Mouse (Mus musculus): ENCODE data around the gene Rangrf. TPM values are rescaled to one million over a fixed set of nuclear protein-coding genes. Genes with fewer than 3 reads are reported as not detected.
A peak's percentile ranks its signal among the peaks of the same experiment; 100 is the strongest.
"Not testable (repeated sequence)": the region's sequence is repeated elsewhere in the genome, so short reads cannot be mapped to it uniquely, and the experiment has no call there.

The Rangrf gene
- total and polyA plus RNA-seq, 2 experiments from 2014 or later: 21.7 to 23.7 TPM

- peak overlapping the region; percentile 51 for H3K9ac ChIP-seq
- peak overlapping the region; percentile 51 for H3K4me2 ChIP-seq (ENCODE audit: low read depth)
- H3K4me1 ChIP-seq (ENCODE audit: insufficient read depth): no peaks in the 10 kb centered on the region
- ATAC-seq (peak; percentile 91), DNase-seq (peak; percentile 77)
- TF ChIP-seq CTCF (IDR thresholded peaks at IDR 0.05; ENCODE audit: low read depth): no peak
- H3K4me3 ChIP-seq (ENCODE audit: low read depth, low read length): peak overlapping the region; percentile 33
- H3K9me3 ChIP-seq (ENCODE audit: low read length): no peaks in the 10 kb centered on the region
- H3K27me3 ChIP-seq (ENCODE audit: insufficient read depth, low read length): no peaks in the 10 kb centered on the region
- 3% methylated on average over 12 of the region's 12 CpGs for WGBS
- H3K36me3 ChIP-seq (ENCODE audit: insufficient read depth): no peaks in the 10 kb centered on the region
- peak overlapping the region; percentile 74 for H3K27ac ChIP-seq (ENCODE audit: low read depth, low read length)
These were observed 27.4 kb downstream of the Rangrf start for GRCm38 (mm10) chr11:68947542-68947993.

- Histone ChIP-seq H3K9ac (peak overlapping the region; percentile 44), H3K4me3 (ENCODE audit: low read depth, low read length) (peak overlapping the region; percentile 33), H3K27ac (ENCODE audit: low read depth, low read length) (peak overlapping the region; percentile 62), H3K4me1 (ENCODE audit: insufficient read depth) (no peaks in the 10 kb centered on the region), H3K36me3 (ENCODE audit: insufficient read depth) (no peaks in the 10 kb centered on the region), H3K27me3 (ENCODE audit: insufficient read depth, low read length) (no peaks in the 10 kb centered on the region), H3K4me2 (ENCODE audit: low read depth) (peak overlapping the region; percentile 51), H3K9me3 (ENCODE audit: low read length) (no peaks in the 10 kb centered on the region)
- ATAC-seq (peak; percentile 53), DNase-seq (peak; percentile 10)
- TF ChIP-seq CTCF (IDR thresholded peaks at IDR 0.05; ENCODE audit: low read depth): no peak
- 10% methylated on average over 14 of the region's 16 CpGs for WGBS
These were observed 28.1 kb downstream of the Rangrf start for GRCm38 (mm10) chr11:68946806-68947440.

GRCm38 (mm10) chr11:68946001-68946400 is 29.0 kb downstream of the Rangrf start:
- H3K4me2 ChIP-seq (ENCODE audit: low read depth): peak overlapping the region; percentile 51; the same call in 1 of the 2 replicates
- TF ChIP-seq CTCF (IDR thresholded peaks at IDR 0.05; ENCODE audit: low read depth): no peak
- H3K27ac ChIP-seq (ENCODE audit: low read depth, low read length): no peak overlapping the region
- no peaks in the 10 kb centered on the region for H3K9me3 ChIP-seq (ENCODE audit: low read length)
- WGBS: 92% methylated on average over 4 of the region's 4 CpGs
- no peaks in the 10 kb centered on the region for H3K27me3 ChIP-seq (ENCODE audit: insufficient read depth, low read length)
- no peak overlapping the region for H3K9ac ChIP-seq
- H3K4me1 ChIP-seq (ENCODE audit: insufficient read depth): no peaks in the 10 kb centered on the region
- no peaks in the 10 kb centered on the region for H3K36me3 ChIP-seq (ENCODE audit: insufficient read depth)
- no peak overlapping the region for H3K4me3 ChIP-seq (ENCODE audit: low read depth, low read length)
- no peak for DNase-seq
- no peak for ATAC-seq

- H3K4me2 ChIP-seq (ENCODE audit: low read depth): no peak overlapping the region
- no peak overlapping the region for H3K27ac ChIP-seq (ENCODE audit: low read depth, low read length)
- TF ChIP-seq CTCF (IDR thresholded peaks at IDR 0.05; ENCODE audit: low read depth): no peak
- H3K4me1 ChIP-seq (ENCODE audit: insufficient read depth): no peaks in the 10 kb centered on the region
- H3K4me3 ChIP-seq (ENCODE audit: low read depth, low read length): no peak overlapping the region
- DNase-seq (no peak), ATAC-seq (no peak)
- no peaks in the 10 kb centered on the region for H3K9me3 ChIP-seq (ENCODE audit: low read length)
- 88% methylated on average over 2 of the region's 2 CpGs for WGBS
- no peaks in the 10 kb centered on the region for H3K27me3 ChIP-seq (ENCODE audit: insufficient read depth, low read length)
- H3K9ac ChIP-seq: no peak overlapping the region
- H3K36me3 ChIP-seq (ENCODE audit: insufficient read depth): no peaks in the 10 kb centered on the region
These were observed 29.7 kb downstream of the Rangrf start for GRCm38 (mm10) chr11:68945245-68945644.

- no peak for DNase-seq
- H3K27me3 ChIP-seq (ENCODE audit: insufficient read depth, low read length): no peaks in the 10 kb centered on the region
- no peak for TF ChIP-seq CTCF (IDR thresholded peaks at IDR 0.05; ENCODE audit: low read depth)
- H3K36me3 ChIP-seq (ENCODE audit: insufficient read depth): no peaks in the 10 kb centered on the region
- no peak overlapping the region for H3K9ac ChIP-seq
- H3K4me3 ChIP-seq (ENCODE audit: low read depth, low read length): no peak overlapping the region
- H3K4me1 ChIP-seq (ENCODE audit: insufficient read depth): peaks cover 4% of the 10 kb centered on the region; the same call in 1 of the 2 replicates
- no peak overlapping the region for H3K4me2 ChIP-seq (ENCODE audit: low read depth)
- H3K27ac ChIP-seq (ENCODE audit: low read depth, low read length): no peak overlapping the region
- WGBS: 90% methylated on average over 8 of the region's 8 CpGs
- H3K9me3 ChIP-seq (ENCODE audit: low read length): no peaks in the 10 kb centered on the region
- ATAC-seq: no peak
These were observed 32.3 kb downstream of the Rangrf start for GRCm38 (mm10) chr11:68942731-68943130.

- Histone ChIP-seq H3K9me3 (ENCODE audit: low read length) (no peaks in the 10 kb centered on the region), H3K4me3 (ENCODE audit: low read depth, low read length) (peak overlapping the region; percentile 54), H3K27me3 (ENCODE audit: insufficient read depth, low read length) (no peaks in the 10 kb centered on the region), H3K4me2 (ENCODE audit: low read depth) (peak overlapping the region; percentile 58), H3K9ac (peak overlapping the region; percentile 64), H3K36me3 (ENCODE audit: insufficient read depth) (no peaks in the 10 kb centered on the region), H3K4me1 (ENCODE audit: insufficient read depth) (peaks cover 4% of the 10 kb centered on the region; the same call in 1 of the 2 replicates), H3K27ac (ENCODE audit: low read depth, low read length) (peak overlapping the region; percentile 84; the same call in 1 of the 2 replicates)
- TF ChIP-seq CTCF (IDR thresholded peaks at IDR 0.05; ENCODE audit: low read depth): no peak
- DNase-seq (no peak), ATAC-seq (no peak)
- WGBS: 52% methylated on average over 4 of the region's 4 CpGs
These were observed 34.5 kb downstream of the Rangrf start for GRCm38 (mm10) chr11:68940516-68940915.

GRCm38 (mm10) chr11:68939451-68940304 is 35.3 kb downstream of the Rangrf start:
- no peaks in the 10 kb centered on the region for H3K9me3 ChIP-seq (ENCODE audit: low read length)
- WGBS: under 1% methylated on average over 16 of the region's 16 CpGs
- peak overlapping the region; percentile 64 for H3K9ac ChIP-seq
- no peaks in the 10 kb centered on the region for H3K27me3 ChIP-seq (ENCODE audit: insufficient read depth, low read length)
- no peak for TF ChIP-seq CTCF (IDR thresholded peaks at IDR 0.05; ENCODE audit: low read depth)
- H3K4me1 ChIP-seq (ENCODE audit: insufficient read depth): peaks cover 4% of the 10 kb centered on the region; the same call in 1 of the 2 replicates
- no peaks in the 10 kb centered on the region for H3K36me3 ChIP-seq (ENCODE audit: insufficient read depth)
- ATAC-seq (peak; percentile 100), DNase-seq (peak; percentile 96)
- peak overlapping the region; percentile 54 for H3K4me3 ChIP-seq (ENCODE audit: low read depth, low read length)
- peak overlapping the region; percentile 58 for H3K4me2 ChIP-seq (ENCODE audit: low read depth)
- peak overlapping the region; percentile 84 for H3K27ac ChIP-seq (ENCODE audit: low read depth, low read length)

GRCm38 (mm10) chr11:68936951-68937350 is 38.0 kb downstream of the Rangrf start:
- H3K27ac ChIP-seq (ENCODE audit: low read depth, low read length); H3K27me3 ChIP-seq (ENCODE audit: insufficient read depth, low read length); H3K9me3 ChIP-seq (ENCODE audit: low read length); H3K4me3 ChIP-seq (ENCODE audit: low read depth, low read length); ATAC-seq; H3K36me3 ChIP-seq (ENCODE audit: insufficient read depth); H3K9ac ChIP-seq; H3K4me2 ChIP-seq (ENCODE audit: low read depth); H3K4me1 ChIP-seq (ENCODE audit: insufficient read depth); DNase-seq: not testable (repeated sequence)
- 89% methylated on average over 4 of the region's 4 CpGs for WGBS

Measured in forebrain, postnatal 0 days (tissue).